Mouse (Mus musculus) embryonic facial prominence, embryonic 11.5 days (tissue): ENCODE results near the gene Gli2. TPM values are rescaled to one million over a fixed set of nuclear protein-coding genes. Genes with fewer than 3 reads are reported as not detected.

Experiments used
- ATAC-seq: fragments of 200-750 bp; cut with Nextera tagmentation; replicated peaks from 2 replicates; pipeline ENCODE4 v1.8.0; 2017; ENCODE audit warnings: low read depth; ENCODE audit not compliant: insufficient number of reproducible peaks, low FRiP score, low TSS enrichment
- DNase-seq: peaks from one replicate; pipeline ENCODE4 v3.0.0-alpha.2; 2015; ENCODE audit warnings: low spot score
- H3K27ac ChIP-seq: fragments of 300-500 bp; sonication (generic); replicated peaks from 2 replicates; pipeline ENCODE4 v1.5.1; 2014; ENCODE audit warnings: mild to moderate bottlenecking, low read depth, low read length, control low read depth
- H3K27me3 ChIP-seq: fragments of 300-500 bp; sonication (generic); 2 replicates; pipeline ENCODE4 v1.6.1; 2014; ENCODE audit warnings: mild to moderate bottlenecking, low read length, moderate library complexity, mixed read lengths; ENCODE audit not compliant: control insufficient read depth, insufficient read depth
- H3K36me3 ChIP-seq: fragments of 300-500 bp; sonication (generic); replicated peaks from 2 replicates; pipeline ENCODE4 v1.6.1; 2014; ENCODE audit warnings: low read depth, mild to moderate bottlenecking, low read length, moderate library complexity, mixed read lengths; ENCODE audit not compliant: control insufficient read depth, insufficient read depth
- H3K4me1 ChIP-seq: fragments of 300-500 bp; sonication (generic); 2 replicates; pipeline ENCODE4 v1.6.1; 2014; ENCODE audit warnings: low read length, mixed read lengths; ENCODE audit not compliant: control insufficient read depth, insufficient read depth
- H3K4me2 ChIP-seq: fragments of 300-500 bp; sonication (generic); 2 replicates; pipeline ENCODE4 v1.6.1; 2014; ENCODE audit warnings: low read depth, mild to moderate bottlenecking, control low read depth, low read length, moderate library complexity
- H3K4me3 ChIP-seq: fragments of 300-500 bp; sonication (generic); 2 replicates; pipeline ENCODE4 v1.5.1; 2014; ENCODE audit warnings: low read depth, low read length, control low read depth
- H3K9ac ChIP-seq: fragments of 300-500 bp; sonication (generic); replicated peaks from 2 replicates; pipeline ENCODE4 v1.6.1; 2014; ENCODE audit warnings: mild to moderate bottlenecking, control low read depth, low read length
- H3K9me3 ChIP-seq: fragments of 300-500 bp; sonication (generic); replicated peaks from 2 replicates; pipeline ENCODE4 v1.6.1; 2016; ENCODE audit warnings: mild to moderate bottlenecking, low read length, inconsistent platforms, mixed read lengths; ENCODE audit not compliant: control insufficient read depth
- WGBS: fragments of 180-500 bp; shearing (Covaris S2); extraction: QIAGEN DNeasy Blood & Tissue Kit; methylation state at CpG from one replicate; pipeline ENCODE4 v1.1.7; 2014; 5-methylcytosine and 5-hydroxymethylcytosine counted together
- polyA plus RNA-seq: library from polyadenylated mRNA; unstranded; fragments of >200 nt; fragmentation: Nextera tagmentation; extraction: Ambion mirVana; gene quantifications from 2 replicates; pipeline ENCODE4 v1.2.1, GENCODE M21; 2014

Gene Gli2
- polyA plus RNA-seq, 1 experiment from 2014 or later: 13.3 TPM

DNA sequence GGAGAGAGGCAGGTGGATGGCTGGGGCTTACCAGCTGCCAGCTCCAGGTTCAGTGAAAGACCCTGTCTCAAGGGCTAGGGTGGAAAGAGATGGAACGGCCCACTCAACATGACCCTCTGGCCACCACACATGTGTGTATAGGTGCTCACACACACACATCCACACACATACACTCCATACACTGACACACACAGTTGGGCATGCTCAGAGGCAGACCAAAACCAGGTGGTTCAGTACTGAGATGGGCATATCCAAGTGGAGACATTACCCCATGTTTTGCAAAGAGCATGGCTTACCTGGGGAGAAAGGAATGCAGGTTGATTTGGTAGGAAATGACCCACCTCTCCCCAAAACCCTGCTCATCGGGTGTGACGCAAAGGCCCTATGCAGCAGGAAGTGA, 228.4 kb downstream of the Gli2 start:
- no peaks in the 10 kb centered on the region; the same call in 1 of the 2 replicates for H3K9me3 ChIP-seq
- H3K4me2 ChIP-seq: no peak overlapping the region
- H3K27ac ChIP-seq: no peak overlapping the region
- no peak for DNase-seq
- no peak overlapping the region for H3K4me3 ChIP-seq
- H3K36me3 ChIP-seq: no peaks in the 10 kb centered on the region
- no peak overlapping the region for H3K9ac ChIP-seq
- WGBS: 87% methylated on average over 3 of the region's 3 CpGs
- no peak for ATAC-seq
- H3K27me3 ChIP-seq: no peaks in the 10 kb centered on the region
- no peaks in the 10 kb centered on the region for H3K4me1 ChIP-seq

- H3K27ac ChIP-seq: no peak overlapping the region
- no peaks in the 10 kb centered on the region for H3K36me3 ChIP-seq
- no peaks in the 10 kb centered on the region for H3K27me3 ChIP-seq
- WGBS: 94% methylated on average over 2 of the region's 2 CpGs
- no peak overlapping the region for H3K4me3 ChIP-seq
- no peaks in the 10 kb centered on the region for H3K4me1 ChIP-seq
- no peak overlapping the region for H3K9ac ChIP-seq
- DNase-seq: peak; percentile 13
- no peak overlapping the region for H3K4me2 ChIP-seq
- no peaks in the 10 kb centered on the region; the same call in 1 of the 2 replicates for H3K9me3 ChIP-seq
- no peak for ATAC-seq
Measured at GRCm38 (mm10) chr1:118822258-118822657, 231.2 kb downstream of the Gli2 start.

- Histone ChIP-seq H3K9me3 (no peaks in the 10 kb centered on the region), H3K36me3 (no peaks in the 10 kb centered on the region), H3K4me2 (no peak overlapping the region), H3K4me3 (no peak overlapping the region), H3K9ac (no peak overlapping the region), H3K4me1 (no peaks in the 10 kb centered on the region), H3K27ac (no peak overlapping the region), H3K27me3 (no peaks in the 10 kb centered on the region)
- WGBS: 90% methylated on average over 2 of the region's 2 CpGs
- ATAC-seq: no peak
- no peak for DNase-seq
Measured at GRCm38 (mm10) chr1:118815015-118815414, 238.4 kb downstream of the Gli2 start.

- H3K27me3 ChIP-seq: no peaks in the 10 kb centered on the region
- ATAC-seq (no peak), DNase-seq (no peak)
- no peak overlapping the region for H3K4me3 ChIP-seq
- no peaks in the 10 kb centered on the region for H3K9me3 ChIP-seq
- H3K4me2 ChIP-seq: no peak overlapping the region
- 69% methylated on average over 4 of the region's 4 CpGs for WGBS
- H3K4me1 ChIP-seq: no peaks in the 10 kb centered on the region
- no peak overlapping the region for H3K9ac ChIP-seq
- no peaks in the 10 kb centered on the region for H3K36me3 ChIP-seq
- no peak overlapping the region for H3K27ac ChIP-seq
Measured at GRCm38 (mm10) chr1:118810336-118810735, 243.1 kb downstream of the Gli2 start.

DNA sequence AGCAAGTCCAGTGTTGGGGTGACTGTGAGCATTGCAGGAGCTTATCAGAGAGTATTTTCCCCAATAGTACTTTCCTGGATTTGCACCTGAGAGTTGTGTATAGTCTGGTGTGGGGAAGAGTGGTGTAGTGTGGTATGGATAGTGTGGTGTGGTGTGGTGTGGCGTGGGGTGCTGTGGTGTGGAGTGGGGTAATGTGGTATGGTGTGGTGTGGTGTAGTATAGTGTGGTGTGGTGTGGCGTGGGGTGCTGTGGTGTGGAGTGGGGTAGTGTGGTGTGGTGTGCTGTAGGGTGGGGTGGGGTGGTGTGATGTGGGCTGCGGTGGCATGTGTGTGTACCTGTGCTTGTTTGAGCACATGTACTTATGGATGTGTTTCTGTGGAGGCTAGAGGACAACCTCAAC, 246.7 kb downstream of the Gli2 start:
- Histone ChIP-seq H3K9me3 (no peaks in the 10 kb centered on the region), H3K4me1 (no peaks in the 10 kb centered on the region), H3K4me3 (no peak overlapping the region), H3K4me2 (no peak overlapping the region), H3K27ac (no peak overlapping the region), H3K27me3 (no peaks in the 10 kb centered on the region), H3K9ac (no peak overlapping the region), H3K36me3 (no peaks in the 10 kb centered on the region)
- ATAC-seq (peak; percentile 74), DNase-seq (no peak)
- 96% methylated on average over 3 of the region's 3 CpGs for WGBS

DNA sequence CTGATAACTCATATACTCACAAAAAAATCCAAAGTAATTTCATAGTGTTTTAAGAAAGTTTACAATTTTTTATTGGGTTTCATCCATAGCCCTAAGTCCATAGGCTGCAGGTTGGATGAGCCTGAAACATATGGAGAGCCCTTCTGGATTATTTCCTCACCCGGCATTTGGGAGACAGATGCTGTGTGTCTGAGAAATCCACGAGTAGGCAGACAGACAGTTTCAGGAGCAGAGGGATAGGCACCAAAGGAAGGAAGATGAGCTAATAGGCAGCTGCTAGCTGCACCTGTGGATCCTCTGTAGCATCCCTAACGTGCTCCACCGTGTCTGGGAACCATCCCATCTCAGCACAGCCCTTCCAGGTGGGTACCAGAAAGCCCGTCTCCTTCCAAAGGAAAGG, 251.3 kb downstream of the Gli2 start:
- H3K4me2 ChIP-seq: no peak overlapping the region

GRCm38 (mm10) chr1:118799322-118800116, 253.9 kb downstream of the Gli2 start:
- H3K4me3 ChIP-seq: no peak overlapping the region
- no peak for ATAC-seq

More for the DNA sequence above, 251.3 kb downstream of the Gli2 start:
- Histone ChIP-seq H3K9me3 (0 out of 2 replicates have a peak, but pooled peaks cover 2% of the 10 kb centered on the region), H3K4me3 (no peak overlapping the region), H3K27ac (no peak overlapping the region), H3K36me3 (no peaks in the 10 kb centered on the region), H3K27me3 (no peaks in the 10 kb centered on the region), H3K9ac (no peak overlapping the region), H3K4me1 (no peaks in the 10 kb centered on the region)
- DNase-seq (no peak), ATAC-seq (no peak)
- WGBS: 83% methylated on average over 5 of the region's 5 CpGs

GRCm38 (mm10) chr1:118795415-118796167, 257.8 kb downstream of the Gli2 start:
- no peak for DNase-seq
- H3K4me1 ChIP-seq: no peaks in the 10 kb centered on the region
- ATAC-seq: no peak
- no peak overlapping the region for H3K9ac ChIP-seq
- H3K27ac ChIP-seq: no peak overlapping the region
- H3K9me3 ChIP-seq: peaks cover 2% of the 10 kb centered on the region; the same call in 1 of the 2 replicates
- no peaks in the 10 kb centered on the region for H3K27me3 ChIP-seq
- H3K4me2 ChIP-seq: no peak overlapping the region
- 87% methylated on average over 18 of the region's 18 CpGs for WGBS
- H3K4me3 ChIP-seq: no peak overlapping the region
- no peaks in the 10 kb centered on the region for H3K36me3 ChIP-seq

More at GRCm38 (mm10) chr1:118799322-118800116, 253.9 kb downstream of the Gli2 start:
- Histone ChIP-seq H3K9ac (no peak overlapping the region), H3K4me2 (no peak overlapping the region), H3K27me3 (no peaks in the 10 kb centered on the region), H3K27ac (no peak overlapping the region), H3K9me3 (0 out of 2 replicates have a peak, but pooled peaks cover 2% of the 10 kb centered on the region), H3K36me3 (no peaks in the 10 kb centered on the region), H3K4me1 (no peaks in the 10 kb centered on the region)
- 50% methylated on average over 7 of the region's 7 CpGs for WGBS
- peak; percentile 70 for DNase-seq
